Mouse (Mus musculus) heart, embryonic 10.5 days (tissue): Measurements from ENCODE around the gene Ada. TPM values are rescaled to one million over a fixed set of nuclear protein-coding genes. Genes with fewer than 3 reads are reported as not detected.

Experiments
- DNase-seq: peaks from one replicate; pipeline ENCODE4 v3.0.0-alpha.2; 2017; ENCODE audit warnings: low spot score
- H3K27ac ChIP-seq: fragments of 300-500 bp; sonication (generic); 2 replicates; pipeline ENCODE4 v1.5.1; 2016; ENCODE audit warnings: mild to moderate bottlenecking
- H3K27me3 ChIP-seq: fragments of 300-500 bp; sonication (generic); 2 replicates; pipeline ENCODE4 v1.6.1; 2016; ENCODE audit warnings: mild to moderate bottlenecking; ENCODE audit not compliant: poor library complexity, insufficient read depth, severe bottlenecking
- H3K36me3 ChIP-seq: fragments of 300-500 bp; sonication (generic); 2 replicates; pipeline ENCODE4 v1.6.1; 2016; ENCODE audit warnings: mild to moderate bottlenecking, moderate library complexity
- H3K4me1 ChIP-seq: fragments of 300-500 bp; sonication (generic); 2 replicates; pipeline ENCODE4 v1.6.1; 2016; ENCODE audit warnings: mild to moderate bottlenecking
- H3K4me3 ChIP-seq: fragments of 300-500 bp; sonication (generic); 2 replicates; pipeline ENCODE4 v1.5.1; 2016; ENCODE audit warnings: mild to moderate bottlenecking, moderate library complexity
- H3K9me3 ChIP-seq: fragments of 300-500 bp; sonication (generic); 2 replicates; pipeline ENCODE4 v1.6.1; 2016; ENCODE audit warnings: mild to moderate bottlenecking, moderate library complexity
- WGBS: fragments of 180-500 bp; shearing (Covaris S2); methylation state at CpG from one replicate; pipeline ENCODE4 v1.1.7; 2016; 5-methylcytosine and 5-hydroxymethylcytosine counted together
- polyA plus RNA-seq: library from polyadenylated mRNA; unstranded; fragments of >200 nt; fragmentation: Nextera tagmentation; extraction: Ambion mirVana; gene quantifications from 2 replicates; pipeline ENCODE4 v1.2.1, GENCODE M21; 2016

The Ada gene
- polyA plus RNA-seq, 1 experiment from 2014 or later: 8.2 TPM

DNA sequence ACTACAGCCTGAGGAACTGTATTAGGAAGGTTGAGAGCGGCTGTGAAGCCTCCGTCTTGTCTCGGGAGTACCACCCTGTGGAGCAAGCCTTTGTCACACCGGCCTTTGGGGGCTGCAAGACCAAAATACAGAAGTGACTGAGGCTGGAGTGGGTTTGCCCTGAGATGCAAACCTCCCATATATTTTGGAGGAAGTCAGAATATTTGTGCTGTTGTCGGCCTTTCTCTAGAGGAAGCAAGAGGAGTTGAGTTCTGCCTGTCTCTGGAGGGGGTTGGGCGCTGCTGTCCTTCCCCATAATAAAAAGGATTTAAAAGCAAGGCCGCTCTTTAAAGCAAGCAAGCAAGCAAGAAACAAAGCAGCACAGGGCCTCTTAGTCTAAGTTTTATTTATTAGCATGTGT lies 11.4 kb upstream of the Ada start:
- DNase-seq: no peak
- Histone ChIP-seq H3K27ac (no peak overlapping the region), H3K9me3 (no peaks in the 10 kb centered on the region), H3K4me1 (no peaks in the 10 kb centered on the region), H3K4me3 (no peak overlapping the region), H3K27me3 (no peaks in the 10 kb centered on the region; the same call in 1 of the 2 replicates), H3K36me3 (no peaks in the 10 kb centered on the region)
- WGBS: 82% methylated on average over 7 of the region's 7 CpGs

DNA sequence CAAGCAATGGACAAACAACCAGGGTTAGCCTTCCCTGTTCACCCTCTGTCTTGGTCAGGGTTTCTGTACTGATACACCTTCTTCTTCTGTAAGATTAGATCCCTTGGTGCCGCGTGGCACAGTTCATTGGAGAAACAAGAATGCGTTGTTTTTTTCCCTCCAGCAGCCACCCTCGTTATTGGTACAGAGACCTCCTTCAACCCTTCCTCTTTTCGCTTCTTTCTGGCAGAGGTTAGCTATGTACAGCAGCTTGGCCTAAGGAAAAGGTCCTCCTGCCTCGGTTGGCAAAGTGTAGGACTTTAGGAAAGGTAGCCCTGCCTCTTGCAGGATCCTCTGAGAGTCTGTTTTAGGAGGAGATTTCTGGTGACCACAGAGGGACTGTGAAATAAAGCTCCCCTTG lies 10.6 kb upstream of the Ada start:
- no peak overlapping the region for H3K27ac ChIP-seq
- no peaks in the 10 kb centered on the region for H3K36me3 ChIP-seq
- H3K4me1 ChIP-seq: no peaks in the 10 kb centered on the region
- DNase-seq: no peak
- H3K27me3 ChIP-seq: peaks cover 1% of the 10 kb centered on the region
- H3K4me3 ChIP-seq: no peak overlapping the region
- H3K9me3 ChIP-seq: no peaks in the 10 kb centered on the region
- 82% methylated on average over 6 of the region's 6 CpGs for WGBS

DNA sequence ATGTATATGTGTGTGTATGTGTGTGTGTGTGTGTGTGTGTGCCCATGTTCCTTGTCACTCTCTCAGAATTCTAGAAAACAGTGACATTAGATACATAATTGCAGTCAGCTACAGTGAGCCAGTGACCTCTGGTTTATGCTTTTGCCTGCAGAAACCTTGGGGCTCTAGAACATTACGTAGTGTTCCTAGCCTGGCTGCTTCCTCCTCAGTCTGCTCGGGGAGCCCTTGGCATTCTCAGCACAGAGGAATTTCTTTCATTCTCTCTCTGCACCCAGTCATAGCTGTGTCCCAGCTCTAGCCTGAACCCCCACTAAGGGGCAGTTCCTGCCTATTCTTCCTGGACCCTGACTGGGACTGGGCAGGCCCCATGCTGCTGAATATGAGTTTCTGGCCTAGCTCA lies 8.1 kb upstream of the Ada start:
- Histone ChIP-seq H3K27ac (no peak overlapping the region), H3K9me3 (no peaks in the 10 kb centered on the region), H3K36me3 (no peaks in the 10 kb centered on the region), H3K4me1 (no peaks in the 10 kb centered on the region), H3K4me3 (no peak overlapping the region), H3K27me3 (peaks cover 9% of the 10 kb centered on the region; the same call in 1 of the 2 replicates)
- WGBS: 59% methylated on average over 2 of the region's 2 CpGs
- no peak for DNase-seq

DNA sequence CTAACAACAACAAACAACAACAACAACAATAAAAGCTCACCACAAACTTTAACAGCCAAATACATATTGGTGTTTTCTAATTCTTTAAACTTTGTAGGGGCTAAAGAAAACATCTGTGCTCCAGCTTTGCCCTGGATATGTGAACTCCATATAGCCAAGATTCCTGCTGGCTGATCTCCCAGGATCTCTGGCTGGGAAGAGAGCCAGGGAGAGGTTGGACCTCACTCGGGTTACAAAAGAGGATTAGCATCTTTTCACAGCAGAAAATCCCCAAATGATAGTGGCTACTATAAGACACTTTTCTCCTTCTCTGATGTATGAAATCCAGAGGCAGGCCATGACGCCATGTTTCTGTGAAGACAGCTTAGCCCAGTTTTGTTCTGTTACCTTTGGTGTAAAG lies 6.7 kb upstream of the Ada start:
- Histone ChIP-seq H3K9me3 (no peaks in the 10 kb centered on the region), H3K4me3 (no peak overlapping the region), H3K27me3 (peaks cover 22% of the 10 kb centered on the region), H3K27ac (no peak overlapping the region), H3K36me3 (no peaks in the 10 kb centered on the region), H3K4me1 (peaks cover 4% of the 10 kb centered on the region; the same call in 1 of the 2 replicates)
- DNase-seq: no peak
- 47% methylated on average over 2 of the region's 2 CpGs for WGBS

DNA sequence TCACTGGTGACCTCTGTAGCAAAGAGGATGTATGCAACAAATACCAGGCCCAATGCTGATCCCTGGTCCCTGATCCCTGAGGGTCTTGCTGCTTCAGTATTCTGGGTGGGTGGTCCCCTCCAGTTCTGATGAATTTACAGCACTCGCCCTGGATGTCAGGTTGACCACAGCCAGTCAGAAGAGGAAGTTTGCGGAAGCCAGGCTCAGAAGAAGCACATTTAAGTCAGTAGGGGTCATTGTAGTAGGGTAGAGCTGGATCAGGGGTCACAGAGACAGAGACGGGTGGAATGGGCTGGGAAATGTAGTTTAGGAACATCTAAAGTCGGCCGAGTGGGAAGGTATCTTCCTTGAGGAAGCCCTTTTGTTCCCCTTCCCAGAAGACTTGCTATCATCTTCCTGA lies 4.2 kb upstream of the Ada start:
- DNase-seq: no peak
- peaks cover 16% of the 10 kb centered on the region for H3K4me1 ChIP-seq
- 80% methylated on average over 5 of the region's 5 CpGs for WGBS
- H3K4me3 ChIP-seq: no peak overlapping the region
- H3K9me3 ChIP-seq: no peaks in the 10 kb centered on the region
- no peak overlapping the region for H3K27ac ChIP-seq
- no peaks in the 10 kb centered on the region for H3K36me3 ChIP-seq
- H3K27me3 ChIP-seq: peaks cover 39% of the 10 kb centered on the region

DNA sequence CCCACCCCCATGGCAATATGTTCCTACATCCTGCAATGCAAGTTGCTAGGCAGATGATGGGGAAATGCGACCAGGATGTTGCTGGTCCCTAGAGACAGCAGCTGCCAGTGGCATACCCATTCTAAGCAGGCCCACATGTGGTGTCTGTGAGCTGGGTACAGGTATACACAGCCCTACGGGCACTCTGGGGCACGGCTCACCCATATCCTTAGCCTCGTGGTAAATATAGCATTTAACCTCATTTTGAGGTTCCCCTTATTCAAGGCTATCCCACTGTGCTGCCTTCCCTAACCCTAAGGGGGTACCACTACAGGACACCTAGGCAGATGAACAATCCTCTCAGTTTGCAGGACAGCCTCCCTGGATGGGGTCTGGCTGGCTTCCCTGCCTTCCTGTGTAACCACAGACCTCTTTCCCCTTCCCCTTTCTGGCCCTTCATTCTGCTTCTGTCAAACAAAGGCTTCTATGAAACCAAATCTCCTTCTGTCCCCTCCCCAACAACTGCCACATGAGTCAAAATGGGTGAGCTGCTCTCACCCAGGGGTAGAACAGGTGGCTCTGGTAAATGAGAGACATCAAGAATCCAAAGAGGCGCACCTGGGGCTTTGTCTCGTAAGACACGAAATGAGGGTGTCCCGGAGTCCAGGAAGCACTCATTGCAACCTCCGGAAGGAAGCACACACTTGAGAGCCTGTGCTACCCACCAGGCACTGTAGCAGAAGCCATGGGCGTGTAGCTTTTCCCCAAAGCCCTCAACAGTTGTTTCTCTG lies 5.1 kb downstream of the Ada start:
- WGBS: 76% methylated on average over 10 of the region's 10 CpGs
- H3K4me1 ChIP-seq: peaks cover 30% of the 10 kb centered on the region
- no peak for DNase-seq
- H3K4me3 ChIP-seq: no peak overlapping the region
- H3K9me3 ChIP-seq: no peaks in the 10 kb centered on the region
- no peak overlapping the region for H3K27ac ChIP-seq
- H3K27me3 ChIP-seq: peaks cover 38% of the 10 kb centered on the region
- H3K36me3 ChIP-seq: no peaks in the 10 kb centered on the region

DNA sequence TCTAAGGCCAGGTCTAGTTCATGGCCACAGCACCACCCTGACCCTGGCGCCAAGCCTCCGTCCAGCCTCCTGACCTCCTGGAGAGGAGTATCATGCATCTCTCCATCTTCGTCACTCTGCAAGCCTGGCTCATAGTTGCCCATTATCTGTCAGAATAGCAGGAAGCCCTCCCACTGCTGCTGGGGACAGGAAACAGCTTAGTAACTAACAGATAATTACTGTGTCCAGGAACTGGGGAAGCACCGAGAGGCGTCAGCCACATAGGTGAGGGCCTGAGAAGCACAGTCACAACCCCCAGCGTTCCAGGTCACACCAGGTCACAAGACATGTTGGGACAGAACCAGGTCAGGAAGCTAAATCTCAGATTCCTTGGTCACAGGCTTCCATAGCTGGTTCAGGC lies 6.7 kb downstream of the Ada start:
- Histone ChIP-seq H3K4me3 (no peak overlapping the region), H3K9me3 (no peaks in the 10 kb centered on the region), H3K27me3 (peaks cover 25% of the 10 kb centered on the region), H3K4me1 (peaks cover 23% of the 10 kb centered on the region), H3K27ac (no peak overlapping the region), H3K36me3 (no peaks in the 10 kb centered on the region)
- no peak for DNase-seq
- 42% methylated on average over 6 of the region's 6 CpGs for WGBS

DNA sequence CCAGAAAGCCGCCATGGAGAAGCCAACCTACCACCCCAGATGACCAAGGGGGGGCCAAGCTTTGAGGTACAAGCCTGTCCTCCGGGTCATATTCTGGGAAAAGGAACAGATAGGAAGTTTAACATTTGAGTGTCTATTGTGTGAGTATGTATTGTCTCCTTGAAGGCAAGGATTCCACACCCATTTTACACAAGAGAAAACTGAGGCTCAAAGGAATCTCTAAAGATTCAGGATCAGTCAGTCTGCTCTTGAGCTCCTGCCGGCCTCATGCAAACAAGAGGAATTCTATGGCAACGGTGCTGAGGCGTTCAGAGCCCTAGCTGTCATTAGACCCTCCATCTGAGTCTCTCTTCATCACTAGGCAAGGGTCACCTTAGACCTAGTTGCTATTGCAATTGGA lies 7.4 kb downstream of the Ada start:
- 65% methylated on average over 5 of the region's 5 CpGs for WGBS
- no peak for DNase-seq
- Histone ChIP-seq H3K4me1 (peaks cover 21% of the 10 kb centered on the region), H3K36me3 (no peaks in the 10 kb centered on the region), H3K9me3 (no peaks in the 10 kb centered on the region), H3K27ac (no peak overlapping the region), H3K27me3 (peaks cover 18% of the 10 kb centered on the region), H3K4me3 (no peak overlapping the region)

DNA sequence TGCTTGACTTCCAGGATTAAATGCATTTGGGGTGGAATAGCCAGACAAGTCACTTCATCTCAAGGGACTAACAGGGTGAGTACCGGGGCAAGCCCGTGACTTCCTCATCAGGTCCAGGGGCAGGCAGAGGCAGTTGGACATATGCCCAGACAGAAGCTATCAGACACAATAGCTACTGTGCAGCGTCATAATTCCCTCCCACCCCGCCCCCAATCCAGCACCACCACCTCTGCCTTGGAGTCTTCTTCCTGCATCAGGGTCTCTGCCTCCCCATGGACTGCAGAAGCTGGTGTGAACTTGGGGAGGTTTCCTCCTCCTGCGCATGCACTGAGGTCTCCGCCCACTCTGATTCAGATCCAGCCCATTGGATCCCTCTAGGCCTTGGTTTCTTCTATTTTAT lies 14.1 kb downstream of the Ada start:
- Histone ChIP-seq H3K27me3 (no peaks in the 10 kb centered on the region), H3K27ac (no peak overlapping the region), H3K4me1 (0 out of 2 replicates have a peak, but pooled peaks cover 18% of the 10 kb centered on the region), H3K9me3 (no peaks in the 10 kb centered on the region), H3K36me3 (peaks cover 15% of the 10 kb centered on the region; the same call in 1 of the 2 replicates), H3K4me3 (no peak overlapping the region)
- WGBS: 64% methylated on average over 6 of the region's 6 CpGs
- no peak for DNase-seq

DNA sequence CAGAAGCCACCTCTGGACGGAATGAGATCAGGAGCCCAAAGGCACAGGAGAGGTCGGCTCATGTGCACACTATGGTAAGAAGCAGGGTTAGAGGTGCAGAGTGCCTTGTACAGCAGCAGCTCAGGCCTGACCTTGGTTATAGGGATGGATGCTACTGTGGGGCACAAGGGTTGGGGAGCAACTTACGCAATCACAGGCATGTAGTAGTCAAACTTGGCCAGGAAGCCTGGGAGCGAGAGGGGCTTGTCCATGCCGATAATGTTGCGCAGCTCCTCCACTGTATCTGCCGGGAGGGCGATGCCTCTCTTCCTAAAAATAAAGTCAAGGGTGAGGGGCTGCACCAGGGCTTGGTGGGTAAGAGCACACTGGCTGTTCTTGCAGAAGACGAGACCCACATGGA lies 14.9 kb downstream of the Ada start:
- no peak overlapping the region for H3K4me3 ChIP-seq
- 0 out of 2 replicates have a peak, but pooled peaks cover 15% of the 10 kb centered on the region for H3K4me1 ChIP-seq
- H3K9me3 ChIP-seq: no peaks in the 10 kb centered on the region
- 87% methylated on average over 9 of the region's 9 CpGs for WGBS
- H3K27me3 ChIP-seq: no peaks in the 10 kb centered on the region
- DNase-seq: no peak
- no peak overlapping the region for H3K27ac ChIP-seq
- H3K36me3 ChIP-seq: peaks cover 23% of the 10 kb centered on the region

DNA sequence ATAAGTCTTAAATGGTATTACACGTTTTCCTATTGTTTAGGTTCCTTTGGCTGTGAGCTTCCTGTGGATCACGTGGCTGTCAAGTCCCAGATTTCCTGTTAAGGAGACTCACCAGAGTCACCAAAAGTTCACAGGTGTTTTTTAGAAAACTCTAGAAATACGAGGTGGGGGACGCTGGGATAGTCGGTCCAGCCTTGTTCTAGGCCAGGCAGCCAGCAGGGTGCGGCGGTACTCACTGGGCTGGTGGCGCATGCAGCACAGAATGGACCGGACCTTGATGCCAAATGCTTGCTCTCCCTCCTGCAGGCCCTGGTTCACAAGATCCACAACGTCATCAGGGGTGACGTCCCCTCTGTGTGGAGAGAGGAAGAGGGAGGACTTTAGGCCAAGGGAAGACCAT lies 18.0 kb downstream of the Ada start:
- Histone ChIP-seq H3K4me1 (0 out of 2 replicates have a peak, but pooled peaks cover 13% of the 10 kb centered on the region), H3K36me3 (peaks cover 36% of the 10 kb centered on the region), H3K4me3 (no peak overlapping the region), H3K27me3 (no peaks in the 10 kb centered on the region), H3K27ac (no peak overlapping the region), H3K9me3 (no peaks in the 10 kb centered on the region)
- no peak for DNase-seq
- WGBS: 90% methylated on average over 11 of the region's 11 CpGs

DNA sequence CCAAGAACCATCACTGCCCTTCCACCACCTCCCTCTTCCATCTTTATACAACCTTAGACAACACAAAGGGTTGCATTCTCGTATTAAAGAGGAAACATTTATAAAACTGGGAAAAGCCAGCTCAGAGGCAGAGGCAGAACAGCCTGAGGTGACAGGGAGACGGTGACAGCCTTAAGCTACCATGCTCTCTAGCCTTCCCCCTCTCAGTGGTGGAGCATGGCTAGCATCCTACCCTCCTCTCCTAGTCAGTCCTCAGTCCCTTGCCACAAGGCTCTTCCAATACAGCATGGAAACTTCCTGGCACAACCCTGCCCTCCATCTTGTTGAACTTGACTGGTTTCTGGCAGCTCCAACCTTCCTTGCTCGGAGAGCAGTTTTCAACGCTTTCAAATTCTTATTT lies 21.7 kb downstream of the Ada start:
- Histone ChIP-seq H3K27me3 (no peaks in the 10 kb centered on the region), H3K36me3 (peaks cover 66% of the 10 kb centered on the region), H3K9me3 (no peaks in the 10 kb centered on the region), H3K27ac (no peak overlapping the region), H3K4me1 (no peaks in the 10 kb centered on the region), H3K4me3 (no peak overlapping the region)
- DNase-seq: no peak
- 83% methylated on average over 4 of the region's 4 CpGs for WGBS

DNA sequence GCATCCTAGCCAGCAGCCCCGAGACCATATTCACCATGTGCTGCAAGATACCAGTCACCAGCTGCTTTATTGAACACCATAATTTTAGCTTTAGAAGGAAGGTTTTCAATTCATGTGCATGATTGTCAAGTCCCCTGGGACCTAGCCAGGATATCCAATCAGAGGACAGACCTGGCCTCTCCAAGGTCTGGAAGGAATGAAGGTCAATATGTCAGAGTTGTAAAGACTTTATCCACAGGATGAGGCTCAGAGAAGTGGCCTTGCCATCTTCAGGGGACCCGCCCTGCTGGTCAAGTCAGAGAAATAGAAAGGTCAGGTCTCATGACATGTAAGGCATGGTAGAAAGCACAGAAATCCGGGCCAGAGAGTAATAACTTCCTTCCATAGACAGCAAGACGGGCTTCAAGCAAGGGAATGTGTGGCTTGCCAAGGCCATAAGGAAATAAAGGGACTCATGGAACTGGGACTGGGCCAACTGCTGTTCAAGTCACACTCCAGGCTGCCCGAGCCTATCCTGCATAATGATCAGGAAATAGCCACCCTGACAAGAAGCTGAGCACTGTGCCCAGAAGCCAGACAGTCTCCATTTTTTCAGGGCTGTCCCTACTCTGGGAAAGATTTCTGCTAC lies 23.2 kb downstream of the Ada start:
- WGBS: 76% methylated on average over 5 of the region's 5 CpGs
- Histone ChIP-seq H3K4me1 (no peaks in the 10 kb centered on the region), H3K9me3 (no peaks in the 10 kb centered on the region), H3K27me3 (no peaks in the 10 kb centered on the region), H3K36me3 (peaks cover 71% of the 10 kb centered on the region), H3K27ac (no peak overlapping the region), H3K4me3 (no peak overlapping the region)
- no peak for DNase-seq
